Mouse (Mus musculus): Measurements from ENCODE around the gene 9130213A22Rik. TPM values are rescaled to one million over a fixed set of nuclear protein-coding genes. Genes with fewer than 3 reads are reported as not detected.

9130213A22Rik gene
- total RNA-seq, 2 experiments from 2014 or later, result not detected

DNA sequence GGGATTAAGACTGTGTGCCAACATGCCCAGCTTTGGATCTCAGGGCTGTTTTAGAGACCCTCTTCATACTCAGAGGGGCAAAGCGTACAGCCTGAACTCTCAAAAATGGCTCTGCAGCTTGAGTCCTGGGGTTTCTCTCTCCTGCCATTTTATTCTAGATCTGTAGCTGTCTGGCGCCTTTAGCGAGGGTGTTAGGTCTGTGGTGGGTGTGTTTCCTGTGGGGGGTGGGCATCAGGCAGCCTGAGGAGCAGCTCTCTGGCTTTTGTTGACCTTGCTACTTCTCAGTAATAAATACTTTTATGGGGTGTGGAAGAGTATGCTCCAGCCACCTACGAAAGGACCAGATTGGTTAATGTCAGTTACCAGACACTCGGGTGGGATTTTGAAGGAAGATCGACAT lies 44.3 kb downstream of the 9130213A22Rik start:
- ATAC-seq (replicated peaks; ENCODE audit: poor library complexity, severe bottlenecking), result no peak

DNA sequence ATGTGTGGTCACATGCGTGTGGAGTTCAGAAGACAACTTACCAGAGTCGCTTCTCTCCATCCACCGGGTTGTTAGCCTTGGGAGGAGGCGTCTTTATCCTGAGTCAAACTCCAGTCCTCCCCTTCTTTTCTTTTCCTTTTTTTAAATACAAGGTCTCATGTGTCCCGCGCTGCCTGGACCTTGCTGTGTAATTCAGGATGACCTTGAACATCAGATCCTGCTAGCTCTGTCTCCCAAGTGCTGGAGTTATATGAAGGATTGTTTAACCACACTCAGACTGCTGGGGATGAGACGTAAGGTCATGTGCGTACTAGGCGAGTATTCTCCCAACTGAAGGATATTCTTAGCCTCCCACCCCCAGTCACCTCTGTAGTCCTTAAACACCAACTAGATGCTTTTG lies 45.1 kb downstream of the 9130213A22Rik start:
- ATAC-seq (replicated peaks; ENCODE audit: poor library complexity, severe bottlenecking), result no peak

DNA sequence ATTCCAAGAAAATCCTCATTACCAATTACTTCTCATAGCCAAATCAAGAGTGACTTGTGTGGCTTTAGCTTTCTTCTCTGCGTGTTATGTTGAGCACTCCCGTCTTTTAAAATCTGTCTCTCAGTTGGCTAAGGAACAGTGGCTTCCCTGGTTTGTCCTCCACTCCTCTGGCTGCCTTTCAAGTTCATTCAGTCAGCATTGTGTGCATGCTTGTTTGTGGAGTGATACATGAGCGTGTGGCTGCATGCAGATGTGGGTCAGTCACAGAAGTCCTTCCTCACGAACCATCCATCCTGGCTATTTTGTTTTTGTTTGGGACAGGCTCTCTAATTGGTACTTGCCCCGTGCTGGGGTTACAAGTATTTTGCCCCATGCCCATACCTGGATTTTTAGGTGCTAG lies 45.8 kb downstream of the 9130213A22Rik start:
- no peak for ATAC-seq (replicated peaks; ENCODE audit: poor library complexity, severe bottlenecking)

GRCm38 (mm10) chr11:69075764-69076479 lies 46.5 kb downstream of the 9130213A22Rik start:
- no peak for ATAC-seq (replicated peaks; ENCODE audit: poor library complexity, severe bottlenecking)

DNA sequence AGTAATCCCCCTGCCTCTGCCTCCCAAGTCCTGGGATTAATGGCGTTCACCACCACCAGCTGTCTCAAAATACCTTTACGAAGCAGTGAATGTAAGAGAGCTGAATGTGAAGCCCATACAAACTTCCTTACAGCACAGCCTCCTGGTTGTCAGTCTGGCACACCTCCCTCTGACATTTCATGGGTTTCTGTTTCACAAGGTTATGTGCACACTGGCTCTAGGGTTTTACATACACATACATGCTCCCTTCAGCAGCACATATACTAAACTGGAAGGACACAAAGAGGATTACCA lies 47.7 kb downstream of the 9130213A22Rik start:
- ATAC-seq (replicated peaks; ENCODE audit: poor library complexity, severe bottlenecking), result no peak

- peak; percentile 11; the same call in 1 of the 2 replicates for ATAC-seq (replicated peaks; ENCODE audit: poor library complexity, severe bottlenecking)
Observed at GRCm38 (mm10) chr11:69073951-69074775, 48.2 kb downstream of the 9130213A22Rik start.

DNA sequence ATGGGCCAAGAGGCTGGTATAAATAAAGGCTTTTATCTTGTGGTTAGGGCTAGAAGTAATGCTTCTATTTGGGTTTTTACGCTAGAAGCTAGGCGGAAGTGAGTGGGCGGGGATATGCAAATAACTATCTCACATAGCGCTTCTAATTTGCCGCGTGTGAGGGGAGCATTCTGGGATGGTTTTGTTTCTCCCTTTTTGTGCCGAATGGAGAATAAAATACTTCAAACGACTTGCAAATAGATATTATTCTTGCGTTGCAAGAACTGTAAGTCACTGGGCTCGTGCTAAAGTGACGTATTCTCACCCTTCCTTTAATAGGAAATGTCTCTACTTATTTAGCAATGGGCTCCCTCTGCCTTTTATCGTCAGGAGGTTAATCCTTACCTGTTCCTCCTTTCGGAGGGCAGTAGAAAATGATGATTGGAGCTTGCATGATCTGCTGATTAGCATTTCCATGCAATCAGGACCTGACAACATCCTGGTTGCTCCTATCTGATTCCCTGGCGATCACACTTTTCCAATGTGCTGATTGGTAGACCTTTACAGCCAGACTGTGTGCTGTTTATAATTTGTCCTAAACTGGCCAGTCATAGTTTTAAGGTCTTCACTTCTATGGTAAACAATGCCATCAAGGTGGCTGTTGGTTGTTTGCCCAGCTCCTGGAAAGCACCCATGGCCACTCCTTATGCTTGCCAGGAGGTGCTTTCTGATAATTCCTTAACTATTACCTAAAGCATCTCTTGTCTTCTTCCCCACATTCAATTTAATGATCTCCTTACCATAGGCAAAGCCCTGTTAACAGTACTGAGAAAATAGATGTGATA lies 49.1 kb downstream of the 9130213A22Rik start:
- ATAC-seq (replicated peaks; ENCODE audit: poor library complexity, severe bottlenecking), result peak; percentile 65

DNA sequence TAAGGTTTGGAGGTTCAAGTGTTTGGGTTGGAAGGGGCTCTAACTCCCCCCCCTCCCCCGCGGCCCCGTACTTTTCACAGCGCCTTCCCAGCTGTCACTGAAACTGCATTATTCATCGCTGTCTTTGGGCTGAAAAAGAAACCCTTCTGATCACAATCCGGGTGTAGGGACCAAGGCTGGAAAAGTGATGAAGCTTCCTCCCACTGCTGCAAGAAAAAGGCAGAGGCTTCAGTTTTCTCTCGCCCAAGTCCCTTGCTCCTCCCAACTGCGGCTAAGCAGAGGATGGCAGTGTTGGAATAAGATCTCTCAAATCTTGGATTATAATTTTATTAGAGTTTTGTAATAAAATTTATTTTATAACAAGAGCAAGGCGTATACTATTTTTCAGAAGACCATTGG lies 49.7 kb downstream of the 9130213A22Rik start:
- no peak for ATAC-seq (replicated peaks; ENCODE audit: poor library complexity, severe bottlenecking)

DNA sequence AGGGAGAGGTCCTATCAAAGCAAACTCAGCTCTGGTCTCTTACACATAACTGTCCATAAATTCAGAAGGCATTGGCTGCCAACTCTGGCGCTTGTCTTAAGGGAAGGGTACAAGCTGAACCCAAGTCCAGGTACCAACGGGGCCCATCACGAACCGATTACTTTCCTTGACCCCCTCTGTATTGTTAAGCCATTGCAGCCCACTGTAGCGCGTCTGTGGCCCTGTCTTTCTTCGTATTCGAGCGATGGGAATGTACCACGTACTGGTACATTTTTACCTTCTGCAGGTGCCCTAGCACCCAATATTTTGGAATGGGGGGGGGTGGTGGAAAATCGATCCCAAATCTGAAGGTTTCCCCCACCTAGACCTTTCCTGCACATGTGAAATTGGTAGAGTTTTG lies 50.2 kb downstream of the 9130213A22Rik start:
- ATAC-seq (replicated peaks; ENCODE audit: poor library complexity, severe bottlenecking), result no peak

DNA sequence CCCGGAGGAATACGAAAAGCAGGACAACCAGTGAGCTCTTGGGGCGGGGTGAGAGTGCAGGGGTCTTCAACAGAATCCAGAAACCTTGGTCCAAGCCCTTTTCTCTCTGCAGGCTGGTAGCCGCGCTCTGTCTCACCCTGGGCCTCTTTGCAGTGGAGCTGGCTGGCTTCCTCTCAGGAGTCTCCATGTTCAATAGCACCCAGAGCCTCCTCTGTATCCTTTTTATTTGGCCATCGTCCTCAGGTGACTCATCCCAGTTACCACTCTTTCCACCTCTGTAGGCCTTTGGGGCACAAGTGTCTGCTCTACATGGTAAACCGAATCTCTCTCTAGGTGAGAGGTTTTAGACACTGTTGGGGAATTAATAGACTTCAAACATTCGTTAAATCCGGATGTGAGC lies 51.1 kb downstream of the 9130213A22Rik start:
- no peak for ATAC-seq (replicated peaks; ENCODE audit: poor library complexity, severe bottlenecking)

DNA sequence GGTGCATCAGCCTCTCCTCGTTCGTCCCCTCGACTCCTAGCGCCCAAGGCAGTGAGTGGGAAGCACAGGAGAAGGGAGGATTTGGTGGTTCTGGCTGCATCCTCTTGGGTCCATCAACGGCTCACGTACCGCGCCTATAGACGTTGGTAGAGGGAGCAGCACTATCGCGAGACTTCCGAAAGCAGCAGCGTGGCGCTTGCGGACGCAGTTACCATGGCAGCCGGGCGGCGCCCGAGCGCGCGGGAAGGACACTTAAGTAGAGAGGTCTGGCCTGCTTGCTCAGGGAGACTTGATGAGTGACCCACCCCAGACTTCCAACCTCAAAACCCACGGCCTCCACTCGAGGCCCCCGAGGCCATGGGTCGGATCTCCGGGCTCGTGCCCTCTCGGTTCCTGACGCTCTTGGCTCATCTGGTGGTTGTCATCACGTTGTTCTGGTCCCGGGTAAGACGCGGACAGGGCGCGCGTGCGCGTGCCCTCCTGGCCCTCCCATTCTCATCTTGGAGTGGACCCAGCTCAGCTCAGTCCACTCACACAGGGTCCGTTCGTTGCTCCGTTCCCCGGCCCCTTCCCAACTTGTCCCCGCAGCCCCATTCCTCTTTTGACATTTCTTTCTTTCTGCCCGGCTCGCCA lies 51.7 kb downstream of the 9130213A22Rik start, which contains the start of gene Tmem107:
Gene Tmem107 (plus strand): TSS at position 217 of the 633 bp plus-strand sequence.
- ATAC-seq (replicated peaks; ENCODE audit: poor library complexity, severe bottlenecking), result peak; percentile 54

DNA sequence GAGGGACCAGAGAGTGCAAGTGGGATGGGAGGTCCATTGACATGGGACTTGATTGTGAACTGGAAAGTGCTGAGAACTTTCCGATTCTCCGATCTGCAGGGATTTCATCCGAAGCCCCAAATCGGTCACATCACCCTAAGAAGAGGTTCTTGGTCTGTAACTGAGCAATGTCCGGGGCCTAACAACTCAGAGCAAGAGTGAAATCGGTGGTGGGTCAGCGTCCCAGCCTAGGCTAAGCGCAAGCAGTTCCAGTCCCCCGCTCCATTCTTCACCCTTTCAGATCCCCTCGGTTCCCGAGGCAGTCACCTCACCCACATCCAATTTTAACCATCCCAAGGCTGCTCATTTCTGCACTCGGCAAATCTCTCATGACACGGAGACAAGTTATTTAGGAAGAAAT lies 52.3 kb downstream of the 9130213A22Rik start:
- no peak for ATAC-seq (replicated peaks; ENCODE audit: poor library complexity, severe bottlenecking)

Other genes starting within 250 kb of the 9130213A22Rik start
- gene Rnf222, start 234.0 kb downstream of the 9130213A22Rik start, total RNA-seq (2014; fragmentation: Nextera tagmentation), result not detected in 2 replicates
- gene Rnf222, start 234.0 kb downstream of the 9130213A22Rik start, total RNA-seq (2017), result not detected in 2 replicates
- 5,141 and 5,287 TPM in 2 replicates for gene Rpl26, start 221.0 kb downstream of the 9130213A22Rik start, total RNA-seq (2014; fragmentation: Nextera tagmentation)
- 5,847 and 6,613 TPM in 2 replicates for gene Rpl26, start 221.0 kb downstream of the 9130213A22Rik start, total RNA-seq (2017)
- not detected in 2 replicates for gene Odf4, start 195.5 kb downstream of the 9130213A22Rik start, total RNA-seq (2014; fragmentation: Nextera tagmentation)
- gene Odf4, start 195.5 kb downstream of the 9130213A22Rik start, total RNA-seq (2017), result not detected in 2 replicates
- 0.30 TPM in 1 of 2 replicates, not detected in the other for gene Arhgef15, start 165.1 kb downstream of the 9130213A22Rik start, total RNA-seq (2014; fragmentation: Nextera tagmentation)
- gene Arhgef15, start 165.1 kb downstream of the 9130213A22Rik start, total RNA-seq (2017), result 0.04 and 0.05 TPM in 2 replicates
- gene Slc25a35, start 154.5 kb downstream of the 9130213A22Rik start, total RNA-seq (2014; fragmentation: Nextera tagmentation), result 3.5 and 5.6 TPM in 2 replicates
- 0.47 and 1.1 TPM in 2 replicates for gene Slc25a35, start 154.5 kb downstream of the 9130213A22Rik start, total RNA-seq (2017)
- gene Rangrf, start 147.4 kb downstream of the 9130213A22Rik start, total RNA-seq (2014; fragmentation: Nextera tagmentation), result 87.2 and 120 TPM in 2 replicates
- 47.6 and 56.5 TPM in 2 replicates for gene Rangrf, start 147.4 kb downstream of the 9130213A22Rik start, total RNA-seq (2017)
- 47.3 and 48.4 TPM in 2 replicates for gene Pfas, start 114.1 kb downstream of the 9130213A22Rik start, total RNA-seq (2014; fragmentation: Nextera tagmentation)
- gene Pfas, start 114.1 kb downstream of the 9130213A22Rik start, total RNA-seq (2017), result 45.5 and 56.2 TPM in 2 replicates
- 50.3 and 66.2 TPM in 2 replicates for gene Ctc1, start 106.7 kb downstream of the 9130213A22Rik start, total RNA-seq (2014; fragmentation: Nextera tagmentation)
- 17.1 and 22.4 TPM in 2 replicates for gene Ctc1, start 106.7 kb downstream of the 9130213A22Rik start, total RNA-seq (2017)
- 80.2 and 105 TPM in 2 replicates for gene Aurkb, start 76.9 kb downstream of the 9130213A22Rik start, total RNA-seq (2014; fragmentation: Nextera tagmentation)
- gene Aurkb, start 76.9 kb downstream of the 9130213A22Rik start, total RNA-seq (2017), result 102 and 122 TPM in 2 replicates
- gene Borcs6, start 62.9 kb downstream of the 9130213A22Rik start, total RNA-seq (2014; fragmentation: Nextera tagmentation), result 2.0 and 11.4 TPM in 2 replicates
- 9.4 TPM in 2 replicates for gene Borcs6, start 62.9 kb downstream of the 9130213A22Rik start, total RNA-seq (2017)
- gene Tmem107, start 51.8 kb downstream of the 9130213A22Rik start, total RNA-seq (2014; fragmentation: Nextera tagmentation), result 15.1 and 48.9 TPM in 2 replicates
- gene Tmem107, start 51.8 kb downstream of the 9130213A22Rik start, total RNA-seq (2017), result 10.4 and 24.9 TPM in 2 replicates
- gene Vamp2, start 34.1 kb downstream of the 9130213A22Rik start, total RNA-seq (2014; fragmentation: Nextera tagmentation), result 59.2 and 63.1 TPM in 2 replicates
- 7.2 and 8.6 TPM in 2 replicates for gene Vamp2, start 34.1 kb downstream of the 9130213A22Rik start, total RNA-seq (2017)
- 10.3 and 11.7 TPM in 2 replicates for gene Per1, start 27.4 kb downstream of the 9130213A22Rik start, total RNA-seq (2014; fragmentation: Nextera tagmentation)
- 9.4 and 9.8 TPM in 2 replicates for gene Per1, start 27.4 kb downstream of the 9130213A22Rik start, total RNA-seq (2017)
- not detected in 2 replicates for gene Hes7, start 2.2 kb downstream of the 9130213A22Rik start, total RNA-seq (2014; fragmentation: Nextera tagmentation)
- not detected in 2 replicates for gene Hes7, start 2.2 kb downstream of the 9130213A22Rik start, total RNA-seq (2017)
- gene Aloxe3, start 3.3 kb upstream of the 9130213A22Rik start, total RNA-seq (2014; fragmentation: Nextera tagmentation), result not detected in 2 replicates
- gene Aloxe3, start 3.3 kb upstream of the 9130213A22Rik start, total RNA-seq (2017), result not detected in 2 replicates
- not detected in 2 replicates for gene Alox12b, start 34.4 kb upstream of the 9130213A22Rik start, total RNA-seq (2014; fragmentation: Nextera tagmentation)
- gene Alox12b, start 34.4 kb upstream of the 9130213A22Rik start, total RNA-seq (2017), result not detected in 2 replicates
- not detected in 2 replicates for gene Alox8, start 75.3 kb upstream of the 9130213A22Rik start, total RNA-seq (2014; fragmentation: Nextera tagmentation)
- not detected in 2 replicates for gene Alox8, start 75.3 kb upstream of the 9130213A22Rik start, total RNA-seq (2017)
- not detected in 2 replicates for gene Gucy2e, start 114.4 kb upstream of the 9130213A22Rik start, total RNA-seq (2014; fragmentation: Nextera tagmentation)
- not detected in 2 replicates for gene Gucy2e, start 114.4 kb upstream of the 9130213A22Rik start, total RNA-seq (2017)
- gene Cntrob, start 201.2 kb upstream of the 9130213A22Rik start, total RNA-seq (2014; fragmentation: Nextera tagmentation), result 30.7 and 36.3 TPM in 2 replicates
- gene Cntrob, start 201.2 kb upstream of the 9130213A22Rik start, total RNA-seq (2017), result 21.3 and 24.2 TPM in 2 replicates
- 89.2 and 132 TPM in 2 replicates for gene Trappc1, start 201.4 kb upstream of the 9130213A22Rik start, total RNA-seq (2014; fragmentation: Nextera tagmentation)
- 92.6 and 103 TPM in 2 replicates for gene Trappc1, start 201.4 kb upstream of the 9130213A22Rik start, total RNA-seq (2017)
- gene Kcnab3, start 203.7 kb upstream of the 9130213A22Rik start, total RNA-seq (2014; fragmentation: Nextera tagmentation), result not detected in 2 replicates
- 0.09 TPM in 1 of 2 replicates, not detected in the other for gene Kcnab3, start 203.7 kb upstream of the 9130213A22Rik start, total RNA-seq (2017)
- 5.4 and 6.7 TPM in 2 replicates for gene Rnf227, start 217.9 kb upstream of the 9130213A22Rik start, total RNA-seq (2014; fragmentation: Nextera tagmentation)
- 4.5 and 7.6 TPM in 2 replicates for gene Rnf227, start 217.9 kb upstream of the 9130213A22Rik start, total RNA-seq (2017)
- gene Chd3, start 246.8 kb upstream of the 9130213A22Rik start, total RNA-seq (2014; fragmentation: Nextera tagmentation), result 37.0 and 59.8 TPM in 2 replicates
- 26.9 and 37.7 TPM in 2 replicates for gene Chd3, start 246.8 kb upstream of the 9130213A22Rik start, total RNA-seq (2017)

Data from granulocyte monocyte progenitor cell, adult 5-6 weeks (primary cell).